Mouse (Mus musculus) limb, embryonic 12.5 days (tissue): Measurements from ENCODE around the gene Abhd14b. TPM values are rescaled to one million over a fixed set of nuclear protein-coding genes. Genes with fewer than 3 reads are reported as not detected.
"Not testable (repeated sequence)": the region's sequence is repeated elsewhere in the genome, so short reads cannot be mapped to it uniquely, and the experiment has no call there.

ENCODE experiments used
- ATAC-seq: fragments of 200-750 bp; cut with Nextera tagmentation; 2 replicates; pipeline ENCODE4 v1.8.0; 2017; ENCODE audit warnings: low read depth, moderate TSS enrichment; ENCODE audit not compliant: insufficient number of reproducible peaks, insufficient read depth, low FRiP score, low TSS enrichment
- H3K27ac ChIP-seq: fragments of 300-500 bp; sonication (generic); 2 replicates; pipeline ENCODE4 v1.5.1; 2016; ENCODE audit warnings: mild to moderate bottlenecking, moderate library complexity
- H3K27me3 ChIP-seq: fragments of 300-500 bp; sonication (generic); 2 replicates; pipeline ENCODE4 v1.6.1; 2016; ENCODE audit warnings: mild to moderate bottlenecking, moderate library complexity
- H3K36me3 ChIP-seq: fragments of 300-500 bp; sonication (generic); 2 replicates; pipeline ENCODE4 v1.6.1; 2016; ENCODE audit warnings: mild to moderate bottlenecking, moderate library complexity
- H3K4me1 ChIP-seq: fragments of 300-500 bp; sonication (generic); replicated peaks from 2 replicates; pipeline ENCODE4 v1.6.1; 2016
- H3K4me2 ChIP-seq: fragments of 300-500 bp; sonication (generic); 2 replicates; pipeline ENCODE4 v1.6.1; 2016; ENCODE audit warnings: mild to moderate bottlenecking, moderate library complexity
- H3K4me3 ChIP-seq: fragments of 300-500 bp; sonication (generic); replicated peaks from 2 replicates; pipeline ENCODE4 v1.5.1; 2016; ENCODE audit warnings: mild to moderate bottlenecking
- H3K9ac ChIP-seq: fragments of 300-500 bp; sonication (generic); replicated peaks from 2 replicates; pipeline ENCODE4 v1.6.1; 2016; ENCODE audit warnings: mild to moderate bottlenecking, moderate library complexity
- H3K9me3 ChIP-seq: fragments of 300-500 bp; sonication (generic); 2 replicates; pipeline ENCODE4 v1.6.1; 2016; ENCODE audit warnings: mild to moderate bottlenecking, moderate library complexity
- WGBS: fragments of 180-500 bp; shearing (Covaris S2); methylation state at CpG from one replicate; pipeline ENCODE4 v1.1.7; 2016; 5-methylcytosine and 5-hydroxymethylcytosine counted together
- polyA plus RNA-seq: library from polyadenylated mRNA; unstranded; fragments of >200 nt; fragmentation: Nextera tagmentation; extraction: Ambion mirVana; gene quantifications from 2 replicates; pipeline ENCODE4 v1.2.1, GENCODE M21; 2016

The Abhd14b gene
- polyA plus RNA-seq, 1 experiment from 2014 or later = 10.6 TPM

GRCm38 (mm10) chr9:106476924-106477484, 29.7 kb downstream of the Abhd14b start, which contains the start of gene Parp3:
Gene Parp3 (minus strand): TSS chr9:106476949.
- no peaks in the 10 kb centered on the region for H3K9me3 ChIP-seq
- peak within 1 kb of the TSS; percentile 67 for H3K9ac ChIP-seq
- H3K4me3 ChIP-seq = peak within 1 kb of the TSS; percentile 59
- H3K36me3 ChIP-seq = peaks cover 28% of the 10 kb centered on the region
- H3K4me1 ChIP-seq = peaks cover 37% of the 10 kb centered on the region
- under 1% methylated on average over 41 of the region's 41 CpGs for WGBS
- H3K4me2 ChIP-seq = peak within 1 kb of the TSS; percentile 80
- H3K27ac ChIP-seq = peak within 1 kb of the TSS; percentile 60
- peak; percentile 98 for ATAC-seq
- no peaks in the 10 kb centered on the region for H3K27me3 ChIP-seq

- WGBS = 2% methylated on average over 16 of the region's 16 CpGs
Measured at GRCm38 (mm10) chr9:106477649-106478048, 30.4 kb downstream of the Abhd14b start.

DNA sequence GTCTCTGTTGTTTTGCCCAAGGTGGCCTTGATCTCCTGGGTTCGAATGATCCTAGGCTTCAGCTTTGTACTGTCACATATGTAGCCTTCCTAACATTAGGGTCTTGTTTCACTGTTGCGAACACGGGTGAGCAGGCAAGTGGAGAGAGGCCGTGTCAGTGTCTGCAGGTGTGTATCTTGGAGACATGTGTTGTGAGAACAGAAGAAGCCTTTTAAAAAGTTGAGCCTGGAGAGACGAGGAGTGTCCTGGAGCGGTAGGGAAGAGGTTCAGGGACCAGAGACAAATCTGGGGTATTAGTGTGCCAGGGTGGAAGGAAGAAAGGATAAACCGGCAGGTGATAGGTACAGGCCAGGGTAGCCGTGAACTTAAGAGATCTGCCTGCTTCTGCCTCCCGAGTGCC, 30.8 kb downstream of the Abhd14b start:
- no peak for ATAC-seq
- Histone ChIP-seq H3K4me1 (peaks cover 33% of the 10 kb centered on the region), H3K27me3 (no peaks in the 10 kb centered on the region), H3K9me3 (no peaks in the 10 kb centered on the region), H3K27ac (no peak overlapping the region), H3K4me2 (peak overlapping the region; percentile 80), H3K36me3 (peaks cover 39% of the 10 kb centered on the region), H3K4me3 (peak overlapping the region; percentile 59), H3K9ac (peak overlapping the region; percentile 67)
- WGBS = 81% methylated on average over 9 of the region's 9 CpGs

More at GRCm38 (mm10) chr9:106477649-106478048, 30.4 kb downstream of the Abhd14b start:
- Histone ChIP-seq H3K27me3 (no peaks in the 10 kb centered on the region), H3K9me3 (no peaks in the 10 kb centered on the region), H3K36me3 (peaks cover 35% of the 10 kb centered on the region), H3K9ac (peak overlapping the region; percentile 67), H3K4me2 (peak overlapping the region; percentile 80), H3K27ac (no peak overlapping the region), H3K4me3 (peak overlapping the region; percentile 59), H3K4me1 (peaks cover 33% of the 10 kb centered on the region)
- no peak for ATAC-seq

- H3K4me1 ChIP-seq = peaks cover 17% of the 10 kb centered on the region
- H3K27ac ChIP-seq = no peak overlapping the region
- no peaks in the 10 kb centered on the region for H3K27me3 ChIP-seq
- no peak overlapping the region for H3K4me3 ChIP-seq
- no peak for ATAC-seq
- no peak overlapping the region for H3K4me2 ChIP-seq
- no peak overlapping the region for H3K9ac ChIP-seq
- peaks cover 64% of the 10 kb centered on the region for H3K36me3 ChIP-seq
- H3K9me3 ChIP-seq = no peaks in the 10 kb centered on the region
- 92% methylated on average over 7 of the region's 7 CpGs for WGBS
Measured at GRCm38 (mm10) chr9:106480541-106480940, 33.3 kb downstream of the Abhd14b start.

GRCm38 (mm10) chr9:106481075-106481474, 33.8 kb downstream of the Abhd14b start:
- Histone ChIP-seq H3K36me3 (peaks cover 69% of the 10 kb centered on the region), H3K27ac (no peak overlapping the region), H3K9ac (no peak overlapping the region), H3K4me3 (no peak overlapping the region), H3K27me3 (no peaks in the 10 kb centered on the region), H3K4me1 (peaks cover 14% of the 10 kb centered on the region), H3K9me3 (no peaks in the 10 kb centered on the region), H3K4me2 (no peak overlapping the region)
- no peak for ATAC-seq
- WGBS = 91% methylated on average over 15 of the region's 15 CpGs

- no peak overlapping the region for H3K9ac ChIP-seq
- ATAC-seq = no peak
- H3K27ac ChIP-seq = no peak overlapping the region
- 93% methylated on average over 13 of the region's 13 CpGs for WGBS
- H3K9me3 ChIP-seq = no peaks in the 10 kb centered on the region
- no peak overlapping the region for H3K4me2 ChIP-seq
- no peak overlapping the region for H3K4me3 ChIP-seq
- no peaks in the 10 kb centered on the region for H3K27me3 ChIP-seq
- peaks cover 74% of the 10 kb centered on the region for H3K36me3 ChIP-seq
- peaks cover 9% of the 10 kb centered on the region for H3K4me1 ChIP-seq
Measured at GRCm38 (mm10) chr9:106481676-106482075, 34.4 kb downstream of the Abhd14b start.

- ATAC-seq = no peak
- Histone ChIP-seq H3K27ac (no peak overlapping the region), H3K36me3 (peaks cover 74% of the 10 kb centered on the region), H3K9ac (no peak overlapping the region), H3K9me3 (no peaks in the 10 kb centered on the region), H3K4me2 (no peak overlapping the region), H3K27me3 (no peaks in the 10 kb centered on the region), H3K4me3 (no peak overlapping the region), H3K4me1 (peaks cover 8% of the 10 kb centered on the region)
- 88% methylated on average over 17 of the region's 17 CpGs for WGBS
Measured at GRCm38 (mm10) chr9:106482578-106483115, 35.4 kb downstream of the Abhd14b start.

DNA sequence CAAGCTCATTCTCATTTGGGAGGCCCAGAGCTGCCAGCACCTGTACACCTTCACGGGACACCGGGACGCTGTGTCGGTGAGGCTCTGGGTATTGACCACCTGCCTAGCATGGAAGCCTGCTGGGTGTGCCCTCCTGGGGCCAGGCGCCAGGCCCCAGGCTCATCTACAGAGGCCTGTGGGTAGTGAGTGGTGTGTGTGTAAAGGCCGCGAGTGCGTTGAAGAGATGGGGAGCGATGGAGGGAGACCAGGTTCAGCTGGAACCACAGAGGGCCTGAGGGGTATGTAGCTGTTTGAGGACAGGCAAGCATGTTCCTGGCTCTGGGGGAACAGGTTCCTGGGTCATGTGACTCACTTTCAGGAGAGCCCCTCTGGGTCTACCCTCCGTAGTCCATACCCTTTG, 35.9 kb downstream of the Abhd14b start:
- H3K9me3 ChIP-seq = no peaks in the 10 kb centered on the region
- no peak overlapping the region for H3K4me2 ChIP-seq
- WGBS = 93% methylated on average over 10 of the region's 10 CpGs
- H3K4me1 ChIP-seq = peaks cover 3% of the 10 kb centered on the region
- no peak overlapping the region for H3K27ac ChIP-seq
- H3K9ac ChIP-seq = no peak overlapping the region
- no peak for ATAC-seq
- H3K27me3 ChIP-seq = no peaks in the 10 kb centered on the region
- H3K36me3 ChIP-seq = peaks cover 74% of the 10 kb centered on the region
- no peak overlapping the region for H3K4me3 ChIP-seq

- WGBS = 94% methylated on average over 17 of the region's 17 CpGs
- Histone ChIP-seq H3K4me1 (no peaks in the 10 kb centered on the region), H3K27ac (no peak overlapping the region), H3K4me3 (no peak overlapping the region), H3K36me3 (peaks cover 74% of the 10 kb centered on the region), H3K9ac (no peak overlapping the region), H3K4me2 (no peak overlapping the region), H3K9me3 (no peaks in the 10 kb centered on the region), H3K27me3 (no peaks in the 10 kb centered on the region)
- ATAC-seq = no peak
Measured at GRCm38 (mm10) chr9:106483606-106484005, 36.3 kb downstream of the Abhd14b start.

DNA sequence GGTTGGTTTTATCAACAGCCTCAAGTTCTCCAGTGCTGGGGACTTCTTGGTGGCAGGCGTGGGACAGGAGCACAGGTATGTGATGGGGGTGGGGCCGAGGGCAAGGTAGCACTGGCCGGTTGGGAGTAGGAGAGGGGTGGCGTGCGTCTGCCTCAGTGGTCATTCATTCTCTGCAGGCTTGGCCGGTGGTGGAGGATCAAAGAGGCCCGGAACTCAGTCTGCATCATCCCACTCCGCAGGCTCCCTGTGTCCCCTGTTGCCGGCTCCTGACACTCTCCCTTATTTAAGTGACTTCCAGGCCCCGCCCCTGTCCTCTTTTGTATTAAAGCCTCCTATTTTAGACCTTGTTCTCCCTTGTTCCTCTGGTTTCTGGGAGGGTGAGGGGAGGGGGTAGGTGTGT, 37.8 kb downstream of the Abhd14b start:
- Histone ChIP-seq H3K36me3 (peaks cover 65% of the 10 kb centered on the region), H3K9ac (no peak overlapping the region), H3K4me3 (no peak overlapping the region), H3K9me3 (no peaks in the 10 kb centered on the region), H3K4me2 (no peak overlapping the region), H3K4me1 (no peaks in the 10 kb centered on the region), H3K27me3 (no peaks in the 10 kb centered on the region), H3K27ac (no peak overlapping the region)
- WGBS = 86% methylated on average over 8 of the region's 10 CpGs
- no peak for ATAC-seq

GRCm38 (mm10) chr9:106487602-106488001, 40.3 kb downstream of the Abhd14b start:
- H3K4me3 ChIP-seq, H3K27me3 ChIP-seq, H3K4me2 ChIP-seq, H3K27ac ChIP-seq, ATAC-seq, H3K9ac ChIP-seq, H3K9me3 ChIP-seq, H3K4me1 ChIP-seq: not testable (repeated sequence)
- peaks cover 39% of the 10 kb centered on the region for H3K36me3 ChIP-seq
- WGBS = 86% methylated on average over 6 of the region's 6 CpGs

DNA sequence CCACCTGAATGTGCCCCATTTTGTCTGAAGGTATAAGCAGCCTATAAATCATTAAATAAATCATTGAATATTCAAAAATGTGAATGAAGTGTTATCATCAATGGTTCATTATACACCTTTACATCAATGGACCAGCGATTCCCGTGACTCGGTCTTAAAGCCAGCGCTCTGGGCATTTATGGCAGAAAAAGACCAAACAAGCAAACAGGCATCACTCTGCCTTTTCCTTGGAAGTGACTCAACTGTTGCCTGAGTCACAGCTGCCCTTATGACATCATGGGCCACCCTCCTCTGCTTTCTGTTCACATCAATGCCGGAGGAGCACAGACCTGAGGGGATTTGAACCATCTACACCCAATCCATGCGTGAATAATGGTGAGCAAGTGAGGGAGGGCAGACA, 52.4 kb downstream of the Abhd14b start, which contains the start of gene Iqcf1:
TSS of gene Iqcf1 (plus strand) at position 301 of the 400 bp plus-strand sequence.
- WGBS = 94% methylated on average over 6 of the region's 6 CpGs
- no peaks in the 10 kb centered on the region for H3K9me3 ChIP-seq
- no peak for ATAC-seq

More for the DNA sequence above, 52.4 kb downstream of the Abhd14b start, which contains the start of gene Iqcf1:
- no peak within 1 kb of the TSS for H3K9ac ChIP-seq
- no peak within 1 kb of the TSS for H3K4me3 ChIP-seq
- H3K36me3 ChIP-seq = no peaks in the 10 kb centered on the region
- H3K27me3 ChIP-seq = no peaks in the 10 kb centered on the region
- H3K4me2 ChIP-seq = no peak within 1 kb of the TSS
- H3K4me1 ChIP-seq = no peaks in the 10 kb centered on the region
- H3K27ac ChIP-seq = no peak within 1 kb of the TSS
